Mouse (Mus musculus) neural tube, embryonic 14.5 days (tissue): ENCODE results near the gene Gm5134. TPM values are rescaled to one million over a fixed set of nuclear protein-coding genes. Genes with fewer than 3 reads are reported as not detected.

Source experiments
- microRNA-seq: library from miRNA; unstranded; fragments of <30 nt; microRNA quantifications from one replicate; pipeline ENCODE4, GENCODE M21; 2016
- polyA plus RNA-seq: library from polyadenylated mRNA; unstranded; fragments of >200 nt; fragmentation: Nextera tagmentation; extraction: Ambion mirVana; gene quantifications from 2 replicates; pipeline ENCODE4 v1.2.1, GENCODE M21; 2014

Gene Gm5134
- polyA plus RNA-seq, 1 experiment from 2014 or later = 0.17 TPM

Small RNA genes within 50 kb of the gene (microRNA-seq; reads per million reads assigned to microRNA genes)
- not detected for gene Mir6409

Other genes with a start within 250 kb of the Gm5134 start
- gene Cabin1, start 190.2 kb upstream of the Gm5134 start, polyA plus RNA-seq = 34.2 and 39.9 TPM in 2 replicates
- 102 and 104 TPM in 2 replicates for gene Ddt, start 181.1 kb upstream of the Gm5134 start, polyA plus RNA-seq
- not detected in 2 replicates for gene Gm20441, start 173.6 kb upstream of the Gm5134 start, polyA plus RNA-seq
- 0.94 TPM in 1 of 2 replicates, not detected in the other for gene Gstt3, start 173.1 kb upstream of the Gm5134 start, polyA plus RNA-seq
- 8.8 and 11.2 TPM in 2 replicates for gene Gstt1, start 155.9 kb upstream of the Gm5134 start, polyA plus RNA-seq
- gene Gstt4, start 132.0 kb upstream of the Gm5134 start, polyA plus RNA-seq = not detected in 2 replicates
- 4.3 and 7.5 TPM in 2 replicates for gene Gstt2, start 117.1 kb upstream of the Gm5134 start, polyA plus RNA-seq
- 1,682 and 1,948 TPM in 2 replicates for gene Mif, start 94.3 kb upstream of the Gm5134 start, polyA plus RNA-seq
- gene Derl3, start 61.1 kb upstream of the Gm5134 start, polyA plus RNA-seq = 1.9 and 2.0 TPM in 2 replicates
- 245 and 254 TPM in 2 replicates for gene Smarcb1, start 32.9 kb upstream of the Gm5134 start, polyA plus RNA-seq
- gene Chchd10, start 21.4 kb upstream of the Gm5134 start, polyA plus RNA-seq = 108 and 158 TPM in 2 replicates
- gene Mmp11, start 18.0 kb upstream of the Gm5134 start, polyA plus RNA-seq = 15.3 and 31.0 TPM in 2 replicates
- 2.4 and 3.0 TPM in 2 replicates for gene Gm867, start 13.8 kb upstream of the Gm5134 start, polyA plus RNA-seq
- 1.2 and 1.3 TPM in 2 replicates for gene Vpreb3, start 11.5 kb upstream of the Gm5134 start, polyA plus RNA-seq
- 14.6 and 16.4 TPM in 2 replicates for gene Zfp280b, start 78.1 kb downstream of the Gm5134 start, polyA plus RNA-seq
- gene Slc5a4b, start 156.4 kb downstream of the Gm5134 start, polyA plus RNA-seq = 0.08 TPM in 1 of 2 replicates, not detected in the other
- 0.09 TPM in 1 of 2 replicates, not detected in the other for gene Slc5a4a, start 192.9 kb downstream of the Gm5134 start, polyA plus RNA-seq